Mouse (Mus musculus): ENCODE data around the gene Zfp120. TPM values are rescaled to one million over a fixed set of nuclear protein-coding genes. Genes with fewer than 3 reads are reported as not detected.
"Not testable (repeated sequence)": the region's sequence is repeated elsewhere in the genome, so short reads cannot be mapped to it uniquely, and the experiment has no call there.

The Zfp120 gene
- total and polyA plus RNA-seq, 3 experiments: 6.2 to 17.7 (median 8.8) TPM

DNA sequence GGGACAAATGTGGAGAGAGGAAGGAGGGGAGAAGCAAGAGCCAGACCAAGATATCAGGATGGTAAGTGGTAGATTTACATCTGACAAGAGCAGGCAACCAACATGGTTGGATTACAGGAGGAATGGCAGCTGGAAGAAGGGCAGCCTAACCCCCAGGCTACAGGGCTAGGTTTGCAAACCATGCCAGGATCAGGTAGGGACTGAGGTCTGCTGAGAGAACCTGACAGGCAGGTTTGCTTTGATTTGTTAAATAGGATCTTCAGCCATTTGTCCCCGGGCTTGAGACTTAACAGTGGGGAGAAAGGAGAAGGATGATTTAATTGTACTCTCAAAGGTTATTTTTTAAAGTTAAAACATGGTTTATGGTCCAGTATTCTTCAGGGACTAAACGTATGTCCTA lies 3.7 kb downstream of the Zfp120 start:
- no peak overlapping the region for H3K4me3 ChIP-seq (replicated peaks in 1 of 3; ENCODE audit: low read depth in 2 of 3, low read length in 2 of 3, poor library complexity in 1 of 3)
- dilution Hi-C loops (cut with MboI; ENCODE audit: extremely low pct_ligation_motif_present, extremely low pct_unique_long_range_greater_than_20kb, low sequenced_read_pairs) (no loop called here), in situ Hi-C loops (cut with MboI; ENCODE audit: low pct_ligation_motif_present, low pct_unique_long_range_greater_than_20kb, low sequenced_read_pairs) (loop anchor here (25.0 kb wide), 1 partner anchor 355 kb away; the partner anchor contains the start of gene Zfp345)
- no peaks in the 10 kb centered on the region for H3K27me3 ChIP-seq (replicated peaks)
- H3K4me2 ChIP-seq (ENCODE audit: insufficient read depth, low read depth, poor library complexity, severe bottlenecking): no peak overlapping the region
- no peak overlapping the region for H3K9ac ChIP-seq (ENCODE audit: insufficient read depth, low read depth)
- peaks cover 3 to 16% of the 10 kb centered on the region in 2 experiments; a peak in 2 of 4 replicates for H3K4me1 ChIP-seq (ENCODE audit: control insufficient read depth in 1 of 2, insufficient read depth in 2 of 2)
- H3K9me3 ChIP-seq (replicated peaks; ENCODE audit: low read length): no peaks in the 10 kb centered on the region
- H3K27ac ChIP-seq (ENCODE audit: insufficient read depth, low read depth): no peak overlapping the region
- TF ChIP-seq CTCF (conservative IDR thresholded peaks at IDR 0.05 in 1 of 2, IDR thresholded peaks at IDR 0.05 in 1 of 2; ENCODE audit: low read depth in 2 of 2, low read length in 2 of 2) (no peak), MAX (IDR thresholded peaks at IDR 0.05; ENCODE audit: low read length) (no peak), MYC (IDR thresholded peaks at IDR 0.05; ENCODE audit: low read depth, low read length) (no peak), SMC3 (IDR thresholded peaks at IDR 0.05; ENCODE audit: low read depth, low read length) (no peak)
- no peak for DNase-seq (ENCODE audit: extremely low read depth)
- peaks cover 11 to 29% of the 10 kb centered on the region in 2 experiments for H3K36me3 ChIP-seq (replicated peaks in 1 of 2; ENCODE audit: control insufficient read depth in 1 of 2, insufficient read depth in 1 of 2, low read length in 1 of 2)
- peaks cover 38% of the 10 kb centered on the region for H3K79me2 ChIP-seq (replicated peaks; ENCODE audit: control insufficient read depth, extremely low read depth, insufficient read depth, poor library complexity, severe bottlenecking)

DNA sequence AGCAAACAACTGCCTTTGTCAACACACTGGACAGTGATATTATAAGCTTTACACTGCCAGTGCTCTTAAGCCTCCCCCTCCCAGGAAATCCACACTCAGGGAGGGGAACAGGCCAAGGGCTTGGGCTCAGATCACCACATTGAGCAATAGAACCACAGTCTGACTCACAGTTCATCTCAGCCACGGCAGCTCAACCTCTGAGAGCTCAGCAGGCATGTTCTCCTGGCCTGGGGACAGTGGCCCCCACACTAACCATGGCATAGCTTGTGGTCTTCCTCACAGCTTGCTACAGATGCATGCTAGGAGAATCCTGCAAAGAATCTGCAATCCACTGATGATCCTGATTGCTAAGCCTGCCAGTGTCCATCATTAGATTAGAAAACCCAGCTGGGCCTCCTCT lies 4.5 kb downstream of the Zfp120 start:
- Histone ChIP-seq H3K36me3 (replicated peaks in 1 of 2; ENCODE audit: control insufficient read depth in 1 of 2, insufficient read depth in 1 of 2, low read length in 1 of 2) (peaks cover 11 to 30% of the 10 kb centered on the region in 2 experiments), H3K4me1 (ENCODE audit: control insufficient read depth in 1 of 2, insufficient read depth in 2 of 2) (peaks cover 3 to 12% of the 10 kb centered on the region in 2 experiments; a peak in 2 of 4 replicates), H3K79me2 (replicated peaks; ENCODE audit: control insufficient read depth, extremely low read depth, insufficient read depth, poor library complexity, severe bottlenecking) (peaks cover 38% of the 10 kb centered on the region)
- H3K4me3 ChIP-seq (replicated peaks in 1 of 3; ENCODE audit: low read depth in 2 of 3, low read length in 2 of 3, poor library complexity in 1 of 3); H3K27me3 ChIP-seq (replicated peaks); dilution Hi-C loops (cut with MboI; ENCODE audit: extremely low pct_ligation_motif_present, extremely low pct_unique_long_range_greater_than_20kb, low sequenced_read_pairs); DNase-seq (ENCODE audit: extremely low read depth); H3K4me2 ChIP-seq (ENCODE audit: insufficient read depth, low read depth, poor library complexity, severe bottlenecking); H3K9ac ChIP-seq (ENCODE audit: insufficient read depth, low read depth); H3K9me3 ChIP-seq (replicated peaks; ENCODE audit: low read length); H3K27ac ChIP-seq (ENCODE audit: insufficient read depth, low read depth): not testable (repeated sequence)
- in situ Hi-C loops (cut with MboI; ENCODE audit: low pct_ligation_motif_present, low pct_unique_long_range_greater_than_20kb, low sequenced_read_pairs): loop anchor here (25.0 kb wide), 1 partner anchor 355 kb away; the partner anchor contains the start of gene Zfp345

DNA sequence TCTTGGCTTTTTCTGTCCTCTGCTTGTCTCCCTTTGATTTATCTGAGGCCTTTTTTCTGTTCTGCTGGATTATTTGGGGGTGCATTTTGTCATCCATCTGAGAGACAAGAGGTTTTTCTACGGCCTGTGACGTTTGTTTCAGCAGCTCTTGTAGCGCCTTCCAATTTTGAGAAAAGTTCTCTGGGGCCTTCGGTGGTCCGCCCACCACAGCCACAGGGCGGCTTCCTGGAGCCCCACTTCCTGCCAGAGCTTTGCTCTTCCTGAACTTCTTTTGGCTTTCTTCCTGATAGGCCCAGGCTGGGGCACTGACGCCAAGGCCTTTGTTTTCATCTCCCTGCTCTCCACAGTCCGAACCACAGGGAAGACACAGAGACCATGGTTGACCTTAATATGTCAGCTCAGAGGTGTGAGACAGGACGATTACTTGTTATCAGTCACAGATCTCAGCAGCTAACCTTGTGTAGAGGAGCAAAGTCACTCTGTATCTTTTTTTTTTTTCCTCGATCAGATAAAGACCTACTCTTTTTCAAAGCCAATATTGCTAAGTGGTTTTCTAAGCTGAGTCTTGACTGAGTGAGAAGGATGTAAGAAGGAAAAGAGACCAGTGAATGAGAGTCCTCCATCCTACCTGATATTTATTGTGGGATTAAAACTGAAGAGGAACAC lies 25.1 kb downstream of the Zfp120 start:
- Histone ChIP-seq H3K36me3 (replicated peaks in 1 of 2; ENCODE audit: control insufficient read depth in 1 of 2, insufficient read depth in 1 of 2, low read length in 1 of 2) (peaks cover 3 to 19% of the 10 kb centered on the region in 2 experiments), H3K9ac (ENCODE audit: insufficient read depth, low read depth) (no peak overlapping the region), H3K4me3 (replicated peaks in 1 of 3; ENCODE audit: low read depth in 2 of 3, low read length in 2 of 3, poor library complexity in 1 of 3) (no peak overlapping the region), H3K27me3 (replicated peaks) (no peaks in the 10 kb centered on the region), H3K79me2 (replicated peaks; ENCODE audit: control insufficient read depth, extremely low read depth, insufficient read depth, poor library complexity, severe bottlenecking) (no peaks in the 10 kb centered on the region), H3K27ac (ENCODE audit: insufficient read depth, low read depth) (no peak overlapping the region), H3K4me1 (ENCODE audit: control insufficient read depth in 1 of 2, insufficient read depth in 2 of 2) (no peaks in the 10 kb centered on the region), H3K4me2 (ENCODE audit: insufficient read depth, low read depth, poor library complexity, severe bottlenecking) (no peak overlapping the region), H3K9me3 (replicated peaks; ENCODE audit: low read length) (peaks cover under 1% of the 10 kb centered on the region)
- DNase-seq (ENCODE audit: extremely low read depth): no peak
- dilution Hi-C loops (cut with MboI; ENCODE audit: extremely low pct_ligation_motif_present, extremely low pct_unique_long_range_greater_than_20kb, low sequenced_read_pairs) (no loop called here), in situ Hi-C loops (cut with MboI; ENCODE audit: low pct_ligation_motif_present, low pct_unique_long_range_greater_than_20kb, low sequenced_read_pairs) (no loop called here)
- TF ChIP-seq POLR2A (IDR thresholded peaks at IDR 0.05; ENCODE audit: low read depth, low read length): no peak
- TF ChIP-seq USF1 (IDR thresholded peaks at IDR 0.05; ENCODE audit: low read depth, low read length): no peak
- TF ChIP-seq ELF1 (IDR thresholded peaks at IDR 0.05; ENCODE audit: low read depth, low read length): no peak
- no peak for TF ChIP-seq TCF12 (IDR thresholded peaks at IDR 0.05; ENCODE audit: low read depth, low read length)
- TF ChIP-seq POLR2AphosphoS2 (IDR thresholded peaks at IDR 0.05; ENCODE audit: low read depth, low read length): no peak
- TF ChIP-seq RAD21 (IDR thresholded peaks at IDR 0.05; ENCODE audit: low read depth, low read length): no peak
- TF ChIP-seq CHD1 (IDR thresholded peaks at IDR 0.05; ENCODE audit: low read depth, low read length): no peak
- TF ChIP-seq E2F4 (IDR thresholded peaks at IDR 0.05; ENCODE audit: insufficient replicate concordance, low read depth, low read length): no peak
- TF ChIP-seq SIN3A (IDR thresholded peaks at IDR 0.05; ENCODE audit: low read length): no peak
- TF ChIP-seq NELFE (IDR thresholded peaks at IDR 0.05; ENCODE audit: low read depth, low read length): no peak
- no peak for TF ChIP-seq RCOR1 (conservative IDR thresholded peaks at IDR 0.05; ENCODE audit: low read depth, low read length)
- TF ChIP-seq ZC3H11A (IDR thresholded peaks at IDR 0.05; ENCODE audit: low read depth, low read length): no peak
- no peak for TF ChIP-seq MAX (IDR thresholded peaks at IDR 0.05; ENCODE audit: low read length)
- no peak for TF ChIP-seq HCFC1 (IDR thresholded peaks at IDR 0.05; ENCODE audit: low read depth, low read length)
- no peak for TF ChIP-seq TBP (conservative IDR thresholded peaks at IDR 0.05; ENCODE audit: low read depth, low read length)
- no peak for TF ChIP-seq USF2 (conservative IDR thresholded peaks at IDR 0.05; ENCODE audit: low read depth, low read length)
- TF ChIP-seq MYC (IDR thresholded peaks at IDR 0.05; ENCODE audit: low read depth, low read length): no peak
- TF ChIP-seq GABPA (IDR thresholded peaks at IDR 0.05; ENCODE audit: insufficient replicate concordance, low read depth, low read length): no peak
- no peak for TF ChIP-seq SMC3 (IDR thresholded peaks at IDR 0.05; ENCODE audit: low read depth, low read length)
- TF ChIP-seq PAX5 (IDR thresholded peaks at IDR 0.05; ENCODE audit: low read length): no peak
